Mouse (Mus musculus) brain, embryonic 14.5 days (tissue): ENCODE data around the gene Ranbp1.
"Not testable (repeated sequence)": the region's sequence is repeated elsewhere in the genome, so short reads cannot be mapped to it uniquely, and the experiment has no call there.

Experiments
- CTCF ChIP-seq: fragments of 200-500 bp; IDR thresholded peaks from 2 replicates; pipeline ENCODE4 v1.5.1; 2012; ENCODE audit warnings: inconsistent platforms, mild to moderate bottlenecking, moderate library complexity, borderline replicate concordance; ENCODE audit not compliant: insufficient read depth, insufficient read length; ENCODE audit errors: extremely low read depth
- POLR2A ChIP-seq: fragments of 200-500 bp; IDR thresholded peaks from 2 replicates; pipeline ENCODE4 v1.6.1; 2012; ENCODE audit warnings: mild to moderate bottlenecking, inconsistent platforms, borderline replicate concordance; ENCODE audit not compliant: poor library complexity, insufficient read depth, insufficient read length, severe bottlenecking; ENCODE audit errors: extremely low read depth

- TF ChIP-seq CTCF, POLR2A: not testable (repeated sequence)
Measured at GRCm38 (mm10) chr16:18289614-18290013, 41.1 kb upstream of the Ranbp1 start.
